Mouse (Mus musculus): Measurements from ENCODE around the gene Tia1. TPM values are rescaled to one million over a fixed set of nuclear protein-coding genes. Genes with fewer than 3 reads are reported as not detected.

Gene Tia1
- polyA plus RNA-seq (2016; fragmentation: Nextera tagmentation; extraction: Ambion mirVana) = 174 and 235 TPM in 2 replicates

DNA sequence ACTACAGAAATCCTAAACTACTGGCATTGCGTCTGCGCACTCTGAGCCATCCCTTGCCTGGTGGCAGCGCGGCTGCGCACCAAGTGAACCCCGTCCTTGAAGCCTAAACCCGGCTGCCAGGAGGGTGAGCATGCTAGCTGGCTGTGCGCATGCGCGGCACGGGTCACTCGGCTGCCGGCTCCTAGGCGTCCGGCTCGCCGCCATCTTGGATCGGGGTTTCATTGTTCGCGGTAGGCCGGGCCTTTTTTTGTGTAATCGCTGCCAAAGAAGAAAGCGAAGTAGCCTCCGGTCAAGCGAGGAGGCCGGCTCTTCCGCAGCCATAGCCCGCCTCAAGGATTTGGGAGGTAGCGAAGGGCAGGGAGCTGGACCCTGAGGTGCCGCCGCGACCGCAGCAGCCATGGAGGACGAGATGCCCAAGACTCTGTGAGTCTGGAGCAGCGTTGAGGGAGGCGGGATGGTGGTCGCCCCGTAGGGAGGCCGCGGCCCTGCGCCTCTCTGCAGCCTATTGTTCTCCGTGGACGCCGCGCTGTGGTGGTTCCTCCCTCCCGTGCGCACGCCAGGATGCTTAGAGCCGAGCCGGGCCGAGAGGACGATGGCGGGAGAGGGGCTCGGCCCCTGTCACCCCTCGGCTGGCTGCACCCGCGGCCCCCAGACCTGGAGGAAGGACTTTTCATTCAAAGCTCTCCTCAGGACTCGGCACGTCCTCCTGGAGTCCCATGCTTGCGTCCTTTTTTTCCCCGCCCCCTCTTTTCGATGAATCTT lies at the start of gene Tia1:
Gene Tia1 (plus strand): TSS at position 120 of the 762 bp plus-strand sequence.
- DNase-seq (ENCODE audit: low spot score) = peak; percentile 97
- under 1% methylated on average over 60 of the region's 62 CpGs for WGBS
- Histone ChIP-seq H3K27ac (peak within 1 kb of the TSS; percentile 100), H3K36me3 (peaks cover 31% of the 10 kb centered on the region), H3K4me1 (peaks cover 11% of the 10 kb centered on the region; the same call in 1 of the 2 replicates), H3K4me3 (peak within 1 kb of the TSS; percentile 92), H3K9me3 (replicated peaks) (no peaks in the 10 kb centered on the region), H3K27me3 (ENCODE audit: low read depth, poor library complexity, severe bottlenecking) (no peaks in the 10 kb centered on the region)

- Histone ChIP-seq H3K4me1 (no peaks in the 10 kb centered on the region), H3K9me3 (replicated peaks) (no peaks in the 10 kb centered on the region), H3K4me3 (no peak overlapping the region), H3K36me3 (no peaks in the 10 kb centered on the region), H3K27ac (no peak overlapping the region), H3K27me3 (ENCODE audit: low read depth, poor library complexity, severe bottlenecking) (no peaks in the 10 kb centered on the region)
- 56% methylated on average over 3 of the region's 3 CpGs for WGBS
- no peak for DNase-seq (ENCODE audit: low spot score)
Measured at GRCm38 (mm10) chr6:86354948-86355347, 49.1 kb upstream of the Tia1 start.

GRCm38 (mm10) chr6:86356956-86357355 lies 47.1 kb upstream of the Tia1 start:
- Histone ChIP-seq H3K27ac (no peak overlapping the region), H3K9me3 (replicated peaks) (no peaks in the 10 kb centered on the region), H3K4me3 (no peak overlapping the region), H3K4me1 (no peaks in the 10 kb centered on the region), H3K36me3 (no peaks in the 10 kb centered on the region), H3K27me3 (ENCODE audit: low read depth, poor library complexity, severe bottlenecking) (no peaks in the 10 kb centered on the region)
- no peak for DNase-seq (ENCODE audit: low spot score)
- WGBS = 92% methylated on average over 9 of the region's 9 CpGs

DNA sequence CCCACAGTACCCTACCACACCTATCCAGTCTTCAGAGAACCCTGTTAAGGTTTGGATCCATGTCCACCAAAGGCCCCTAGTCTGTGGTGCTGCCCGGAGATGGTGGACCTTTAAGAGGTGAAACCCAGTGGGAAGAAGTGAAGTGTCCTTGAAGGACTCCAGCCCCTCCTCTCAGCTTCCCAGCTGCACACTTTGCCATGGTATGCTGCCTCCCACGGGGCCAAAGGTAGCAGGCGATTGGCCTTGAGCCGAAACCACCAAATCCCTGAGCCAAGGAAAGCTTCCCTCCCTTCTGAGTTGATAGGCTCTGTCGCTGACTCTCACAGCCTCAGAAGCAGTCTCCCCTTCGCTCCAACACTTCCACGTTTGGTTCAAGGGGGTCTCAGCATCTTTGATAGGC lies 43.3 kb upstream of the Tia1 start:
- Histone ChIP-seq H3K9me3 (replicated peaks) (no peaks in the 10 kb centered on the region), H3K36me3 (no peaks in the 10 kb centered on the region), H3K27me3 (ENCODE audit: low read depth, poor library complexity, severe bottlenecking) (no peaks in the 10 kb centered on the region), H3K4me3 (no peak overlapping the region), H3K4me1 (no peaks in the 10 kb centered on the region), H3K27ac (no peak overlapping the region)
- no peak for DNase-seq (ENCODE audit: low spot score)
- WGBS = 72% methylated on average over 7 of the region's 7 CpGs

GRCm38 (mm10) chr6:86361373-86361772 lies 42.6 kb upstream of the Tia1 start:
- Histone ChIP-seq H3K27ac (no peak overlapping the region), H3K4me3 (no peak overlapping the region), H3K9me3 (replicated peaks) (no peaks in the 10 kb centered on the region), H3K36me3 (no peaks in the 10 kb centered on the region), H3K4me1 (peaks cover 5% of the 10 kb centered on the region), H3K27me3 (ENCODE audit: low read depth, poor library complexity, severe bottlenecking) (no peaks in the 10 kb centered on the region)
- DNase-seq (ENCODE audit: low spot score) = no peak
- 91% methylated on average over 7 of the region's 7 CpGs for WGBS

DNA sequence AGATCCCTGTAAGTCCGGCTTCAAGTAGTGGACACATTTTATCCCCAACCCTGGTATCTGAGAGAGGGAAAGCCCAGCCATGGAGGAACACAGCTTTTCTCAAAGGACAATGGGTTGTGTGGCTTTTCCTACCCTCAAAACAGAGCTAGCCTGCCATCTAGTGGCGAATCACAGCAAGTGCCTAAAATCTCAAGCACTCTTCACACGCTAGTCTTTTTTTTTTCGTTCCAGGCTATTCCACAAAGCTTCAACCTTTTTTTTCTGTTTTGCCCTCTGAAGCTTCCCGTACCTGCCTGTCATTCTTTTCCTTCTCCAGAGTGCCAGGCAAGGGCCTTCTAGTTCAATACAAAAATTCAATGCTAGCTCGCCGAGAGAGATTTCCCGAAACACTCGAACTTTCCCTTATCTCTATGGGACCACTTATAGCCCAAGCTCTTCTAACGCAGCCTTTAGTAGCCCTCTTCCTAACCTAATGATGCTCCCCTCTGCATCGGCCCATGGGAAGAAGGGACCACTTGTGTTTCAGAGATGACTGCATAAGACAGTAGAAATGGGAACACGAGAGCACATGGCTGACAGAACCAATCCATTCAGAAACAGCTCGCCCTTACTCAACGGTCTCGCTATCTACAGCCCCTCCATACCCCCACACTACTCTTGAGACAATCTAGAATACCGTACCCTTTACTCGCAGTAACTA lies 39.4 kb upstream of the Tia1 start:
- no peaks in the 10 kb centered on the region for H3K27me3 ChIP-seq (ENCODE audit: low read depth, poor library complexity, severe bottlenecking)
- H3K36me3 ChIP-seq = peaks cover 24% of the 10 kb centered on the region
- H3K9me3 ChIP-seq (replicated peaks) = no peaks in the 10 kb centered on the region
- WGBS = 6% methylated on average over 17 of the region's 17 CpGs
- peak overlapping the region; percentile 75 for H3K4me3 ChIP-seq
- H3K27ac ChIP-seq = peak overlapping the region; percentile 93
- peak; percentile 81 for DNase-seq (ENCODE audit: low spot score)
- H3K4me1 ChIP-seq = peaks cover 10% of the 10 kb centered on the region

GRCm38 (mm10) chr6:86365371-86366124 lies 38.5 kb upstream of the Tia1 start, which contains the start of gene Fam136a:
TSS of gene Fam136a (plus strand) at chr6:86365646.
- under 1% methylated on average over 75 of the region's 76 CpGs for WGBS
- Histone ChIP-seq H3K4me3 (peak within 1 kb of the TSS; percentile 75), H3K9me3 (replicated peaks) (no peaks in the 10 kb centered on the region), H3K27me3 (ENCODE audit: low read depth, poor library complexity, severe bottlenecking) (no peaks in the 10 kb centered on the region), H3K27ac (peak within 1 kb of the TSS; percentile 93), H3K4me1 (peaks cover 12% of the 10 kb centered on the region), H3K36me3 (peaks cover 25% of the 10 kb centered on the region)
- peak; percentile 99 for DNase-seq (ENCODE audit: low spot score)

DNA sequence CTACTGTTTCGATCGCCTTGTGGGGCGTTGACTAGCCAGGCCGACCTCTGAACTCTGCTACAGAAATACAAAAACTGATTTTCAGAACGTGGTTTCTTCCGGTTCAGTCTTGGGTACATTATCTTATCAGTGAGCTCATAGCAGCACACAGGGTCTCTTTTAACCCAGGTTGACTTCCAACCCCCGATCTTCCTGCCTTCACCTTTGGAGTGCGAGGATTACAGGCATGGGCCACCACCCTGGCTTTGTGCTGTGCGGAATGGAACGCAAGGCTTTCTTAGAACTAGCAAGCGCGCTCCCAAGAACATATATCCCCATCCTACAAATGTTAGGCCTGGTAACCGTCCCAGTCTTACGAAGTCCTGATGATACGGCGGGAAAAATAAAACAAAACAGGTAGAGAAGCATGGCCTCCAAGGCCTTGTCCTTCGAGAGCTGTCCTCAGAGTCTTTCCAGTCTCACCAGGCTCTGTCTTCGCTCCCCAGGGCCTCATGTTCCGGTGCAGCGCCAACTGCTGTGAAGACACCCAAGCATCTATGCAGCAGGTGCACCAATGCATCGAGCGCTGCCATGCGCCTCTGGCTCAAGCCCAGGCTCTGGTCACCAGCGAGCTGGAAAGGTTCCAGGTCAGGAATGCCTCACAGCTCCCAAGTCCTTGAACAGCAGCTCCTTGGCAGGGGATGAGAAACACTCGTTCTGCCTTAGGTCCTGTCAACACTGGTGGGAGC lies 37.7 kb upstream of the Tia1 start:
- 55% methylated on average over 25 of the region's 25 CpGs for WGBS
- H3K36me3 ChIP-seq = peaks cover 25% of the 10 kb centered on the region
- H3K27ac ChIP-seq = peak overlapping the region; percentile 93
- peak overlapping the region; percentile 75 for H3K4me3 ChIP-seq
- H3K4me1 ChIP-seq = peaks cover 16% of the 10 kb centered on the region
- no peak for DNase-seq (ENCODE audit: low spot score)
- H3K9me3 ChIP-seq (replicated peaks) = no peaks in the 10 kb centered on the region
- no peaks in the 10 kb centered on the region for H3K27me3 ChIP-seq (ENCODE audit: low read depth, poor library complexity, severe bottlenecking)

DNA sequence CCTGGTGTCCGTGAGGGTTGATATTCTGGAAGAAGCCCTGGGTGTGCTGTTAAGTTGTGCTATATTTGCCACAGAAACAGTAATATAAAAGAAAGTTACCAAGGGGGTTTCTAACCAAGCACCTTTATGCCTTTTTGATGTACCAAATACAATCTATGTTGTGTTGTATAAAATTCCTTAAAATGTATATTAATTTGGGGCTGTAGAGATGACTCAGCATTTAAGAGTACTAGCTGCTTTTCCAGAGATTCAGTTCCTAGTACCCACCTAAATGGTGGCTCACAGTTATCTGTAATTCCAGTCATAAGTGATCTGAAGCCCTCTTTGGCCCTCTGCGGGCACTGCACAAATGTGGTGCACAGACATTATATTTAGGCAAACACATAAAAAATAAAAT lies 37.2 kb upstream of the Tia1 start:
- 93% methylated on average over 2 of the region's 2 CpGs for WGBS
- H3K36me3 ChIP-seq = peaks cover 25% of the 10 kb centered on the region
- H3K4me3 ChIP-seq = peak overlapping the region; percentile 75
- H3K9me3 ChIP-seq (replicated peaks) = no peaks in the 10 kb centered on the region
- peaks cover 16% of the 10 kb centered on the region for H3K4me1 ChIP-seq
- no peak for DNase-seq (ENCODE audit: low spot score)
- no peaks in the 10 kb centered on the region for H3K27me3 ChIP-seq (ENCODE audit: low read depth, poor library complexity, severe bottlenecking)
- no peak overlapping the region for H3K27ac ChIP-seq

DNA sequence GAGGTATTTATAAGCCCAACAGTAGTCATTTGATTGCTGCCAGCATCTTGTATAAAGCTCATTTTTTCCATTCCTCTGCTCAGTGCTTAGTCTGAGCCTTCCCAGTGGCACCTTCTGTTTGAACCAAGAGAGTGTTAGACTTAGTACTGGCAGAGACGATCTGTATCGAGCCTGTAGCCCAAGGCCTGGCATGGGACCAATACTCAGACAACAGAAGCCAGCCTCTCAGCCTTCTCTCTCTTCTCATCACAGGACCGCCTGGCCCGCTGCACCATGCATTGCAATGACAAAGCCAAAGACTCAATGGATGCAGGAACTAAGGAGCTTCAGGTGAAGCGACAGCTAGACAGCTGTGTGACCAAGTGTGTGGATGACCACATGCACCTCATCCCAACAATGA lies 35.5 kb upstream of the Tia1 start:
- Histone ChIP-seq H3K4me1 (peaks cover 28% of the 10 kb centered on the region), H3K9me3 (replicated peaks) (no peaks in the 10 kb centered on the region), H3K27me3 (ENCODE audit: low read depth, poor library complexity, severe bottlenecking) (no peaks in the 10 kb centered on the region), H3K4me3 (no peak overlapping the region), H3K27ac (no peak overlapping the region), H3K36me3 (peaks cover 32% of the 10 kb centered on the region)
- 92% methylated on average over 5 of the region's 5 CpGs for WGBS
- no peak for DNase-seq (ENCODE audit: low spot score)

DNA sequence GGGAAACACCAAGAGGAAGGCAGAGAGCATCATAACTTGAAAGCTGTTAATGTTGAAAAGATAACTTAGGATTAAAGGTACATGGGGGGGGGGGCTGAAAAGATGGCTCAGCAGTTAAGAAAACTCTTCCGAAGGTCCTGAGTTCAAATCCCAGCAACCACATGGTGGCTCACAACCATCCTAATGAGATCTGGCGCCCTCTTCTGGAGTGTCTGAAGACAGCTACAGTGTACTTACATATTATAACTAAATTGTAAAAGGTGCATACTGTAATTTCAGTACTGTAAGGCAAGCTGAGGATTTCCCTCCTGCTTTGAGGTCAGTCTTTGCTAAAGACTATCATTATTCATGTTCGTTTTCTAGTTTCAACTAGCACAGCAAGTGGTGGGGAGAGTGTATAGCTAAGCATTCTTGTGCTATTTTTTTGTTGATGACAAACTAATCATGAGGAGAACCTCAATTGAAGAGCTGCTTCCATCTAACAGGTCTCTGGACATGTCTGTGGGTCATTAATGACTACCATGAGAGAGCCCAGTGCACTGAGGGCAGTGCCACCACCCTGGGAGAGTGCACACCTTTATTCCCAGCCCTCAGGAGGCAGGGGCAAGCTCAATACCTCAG lies 33.8 kb upstream of the Tia1 start:
- DNase-seq (ENCODE audit: low spot score) = no peak
- no peaks in the 10 kb centered on the region for H3K27me3 ChIP-seq (ENCODE audit: low read depth, poor library complexity, severe bottlenecking)
- H3K9me3 ChIP-seq (replicated peaks) = no peaks in the 10 kb centered on the region
- H3K4me1 ChIP-seq = peaks cover 28% of the 10 kb centered on the region
- H3K36me3 ChIP-seq = peaks cover 47% of the 10 kb centered on the region
- H3K27ac ChIP-seq = peak overlapping the region; percentile 92
- 68% methylated on average over 3 of the region's 3 CpGs for WGBS
- H3K4me3 ChIP-seq = peak overlapping the region; percentile 92

DNA sequence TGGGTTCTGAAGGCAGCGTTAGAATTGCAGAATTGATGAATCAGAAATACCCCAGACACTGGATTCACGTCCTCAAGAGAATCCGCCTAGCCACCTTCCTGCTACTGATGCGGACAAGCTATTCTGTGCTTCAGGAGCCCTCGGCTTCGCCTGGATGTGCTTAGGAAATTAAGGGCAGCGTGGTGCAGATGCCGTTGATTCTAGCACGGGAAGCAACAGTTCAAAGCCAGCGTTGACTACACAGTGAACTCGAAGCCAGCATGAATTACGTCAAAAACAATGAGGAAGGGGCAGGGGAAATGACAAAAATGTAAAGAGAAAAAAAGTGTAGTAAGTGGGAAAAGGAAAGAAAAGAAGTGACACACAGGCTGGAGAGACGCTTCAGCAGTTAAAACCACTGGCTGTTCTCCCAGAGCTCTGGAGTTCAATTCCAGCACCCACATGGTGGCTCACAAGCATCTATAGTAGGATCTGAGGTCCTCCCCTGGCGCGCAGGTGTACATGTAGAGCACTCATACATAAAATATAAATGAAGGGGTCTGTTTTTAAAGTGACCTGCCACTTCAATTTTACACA lies 33.2 kb upstream of the Tia1 start, which contains the start of gene Snrpg:
Gene Snrpg (plus strand): TSS at position 541 of the 576 bp plus-strand sequence.
- peak within 1 kb of the TSS; percentile 92 for H3K4me3 ChIP-seq
- H3K9me3 ChIP-seq (replicated peaks) = no peaks in the 10 kb centered on the region
- H3K4me1 ChIP-seq = peaks cover 28% of the 10 kb centered on the region
- peak; percentile 44 for DNase-seq (ENCODE audit: low spot score)
- no peaks in the 10 kb centered on the region for H3K27me3 ChIP-seq (ENCODE audit: low read depth, poor library complexity, severe bottlenecking)
- peaks cover 53% of the 10 kb centered on the region for H3K36me3 ChIP-seq
- 20% methylated on average over 15 of the region's 15 CpGs for WGBS
- peak within 1 kb of the TSS; percentile 92 for H3K27ac ChIP-seq
